Mouse (Mus musculus) embryonic facial prominence, embryonic 11.5 days (tissue): ENCODE data around the gene Gfm2. TPM values are rescaled to one million over a fixed set of nuclear protein-coding genes. Genes with fewer than 3 reads are reported as not detected.

ENCODE experiments used
- ATAC-seq: fragments of 200-750 bp; cut with Nextera tagmentation; replicated peaks from 2 replicates; pipeline ENCODE4 v1.8.0; 2017; ENCODE audit warnings: low read depth; ENCODE audit not compliant: insufficient number of reproducible peaks, low FRiP score, low TSS enrichment
- DNase-seq: peaks from one replicate; pipeline ENCODE4 v3.0.0-alpha.2; 2015; ENCODE audit warnings: low spot score
- H3K27ac ChIP-seq: fragments of 300-500 bp; sonication (generic); replicated peaks from 2 replicates; pipeline ENCODE4 v1.5.1; 2014; ENCODE audit warnings: mild to moderate bottlenecking, low read depth, low read length, control low read depth
- H3K27me3 ChIP-seq: fragments of 300-500 bp; sonication (generic); 2 replicates; pipeline ENCODE4 v1.6.1; 2014; ENCODE audit warnings: mild to moderate bottlenecking, low read length, moderate library complexity, mixed read lengths; ENCODE audit not compliant: control insufficient read depth, insufficient read depth
- H3K36me3 ChIP-seq: fragments of 300-500 bp; sonication (generic); replicated peaks from 2 replicates; pipeline ENCODE4 v1.6.1; 2014; ENCODE audit warnings: low read depth, mild to moderate bottlenecking, low read length, moderate library complexity, mixed read lengths; ENCODE audit not compliant: control insufficient read depth, insufficient read depth
- H3K4me1 ChIP-seq: fragments of 300-500 bp; sonication (generic); 2 replicates; pipeline ENCODE4 v1.6.1; 2014; ENCODE audit warnings: low read length, mixed read lengths; ENCODE audit not compliant: control insufficient read depth, insufficient read depth
- H3K4me2 ChIP-seq: fragments of 300-500 bp; sonication (generic); 2 replicates; pipeline ENCODE4 v1.6.1; 2014; ENCODE audit warnings: low read depth, mild to moderate bottlenecking, control low read depth, low read length, moderate library complexity
- H3K4me3 ChIP-seq: fragments of 300-500 bp; sonication (generic); 2 replicates; pipeline ENCODE4 v1.5.1; 2014; ENCODE audit warnings: low read depth, low read length, control low read depth
- H3K9ac ChIP-seq: fragments of 300-500 bp; sonication (generic); replicated peaks from 2 replicates; pipeline ENCODE4 v1.6.1; 2014; ENCODE audit warnings: mild to moderate bottlenecking, control low read depth, low read length
- H3K9me3 ChIP-seq: fragments of 300-500 bp; sonication (generic); replicated peaks from 2 replicates; pipeline ENCODE4 v1.6.1; 2016; ENCODE audit warnings: mild to moderate bottlenecking, low read length, inconsistent platforms, mixed read lengths; ENCODE audit not compliant: control insufficient read depth
- WGBS: fragments of 180-500 bp; shearing (Covaris S2); extraction: QIAGEN DNeasy Blood & Tissue Kit; methylation state at CpG from one replicate; pipeline ENCODE4 v1.1.7; 2014; 5-methylcytosine and 5-hydroxymethylcytosine counted together
- polyA plus RNA-seq: library from polyadenylated mRNA; unstranded; fragments of >200 nt; fragmentation: Nextera tagmentation; extraction: Ambion mirVana; gene quantifications from 2 replicates; pipeline ENCODE4 v1.2.1, GENCODE M21; 2014

Gene Gfm2
- polyA plus RNA-seq, 1 experiment from 2014 or later: 30.2 TPM

GRCm38 (mm10) chr13:97224341-97224982, 86.7 kb downstream of the Gfm2 start:
- Histone ChIP-seq H3K27ac (no peak overlapping the region), H3K4me2 (no peak overlapping the region), H3K36me3 (no peaks in the 10 kb centered on the region), H3K9ac (no peak overlapping the region), H3K27me3 (no peaks in the 10 kb centered on the region; the same call in 1 of the 2 replicates), H3K4me1 (no peaks in the 10 kb centered on the region), H3K9me3 (no peaks in the 10 kb centered on the region), H3K4me3 (no peak overlapping the region)
- 72% methylated on average over 10 of the region's 10 CpGs for WGBS
- DNase-seq: no peak
- ATAC-seq: no peak

GRCm38 (mm10) chr13:97225130-97225529, 87.4 kb downstream of the Gfm2 start:
- no peak overlapping the region for H3K4me2 ChIP-seq
- no peak overlapping the region for H3K4me3 ChIP-seq
- ATAC-seq: no peak
- no peaks in the 10 kb centered on the region; the same call in 1 of the 2 replicates for H3K27me3 ChIP-seq
- no peak overlapping the region for H3K27ac ChIP-seq
- no peaks in the 10 kb centered on the region for H3K9me3 ChIP-seq
- no peaks in the 10 kb centered on the region for H3K36me3 ChIP-seq
- WGBS: 64% methylated on average over 17 of the region's 17 CpGs
- DNase-seq: no peak
- no peaks in the 10 kb centered on the region for H3K4me1 ChIP-seq
- H3K9ac ChIP-seq: no peak overlapping the region

GRCm38 (mm10) chr13:97227795-97228194, 90.1 kb downstream of the Gfm2 start:
- DNase-seq (no peak), ATAC-seq (no peak)
- H3K4me1 ChIP-seq: no peaks in the 10 kb centered on the region
- no peaks in the 10 kb centered on the region for H3K27me3 ChIP-seq
- no peaks in the 10 kb centered on the region for H3K36me3 ChIP-seq
- WGBS: 88% methylated on average over 3 of the region's 3 CpGs
- H3K27ac ChIP-seq: no peak overlapping the region
- no peak overlapping the region for H3K9ac ChIP-seq
- no peaks in the 10 kb centered on the region for H3K9me3 ChIP-seq
- H3K4me3 ChIP-seq: no peak overlapping the region
- no peak overlapping the region for H3K4me2 ChIP-seq

- Histone ChIP-seq H3K9me3 (no peaks in the 10 kb centered on the region), H3K9ac (no peak overlapping the region), H3K4me3 (no peak overlapping the region), H3K36me3 (no peaks in the 10 kb centered on the region), H3K4me1 (no peaks in the 10 kb centered on the region), H3K4me2 (no peak overlapping the region), H3K27ac (no peak overlapping the region), H3K27me3 (no peaks in the 10 kb centered on the region)
- 69% methylated on average over 3 of the region's 3 CpGs for WGBS
- no peak for DNase-seq
- ATAC-seq: no peak
Measured at GRCm38 (mm10) chr13:97230101-97230500, 92.4 kb downstream of the Gfm2 start.

Other genes starting within 250 kb of the Gfm2 start
- 0.07 and 0.10 TPM in 2 replicates for gene Gcnt4, start 213.2 kb upstream of the Gfm2 start, polyA plus RNA-seq
- not detected in 2 replicates for gene 1700029F12Rik, start 103.6 kb upstream of the Gfm2 start, polyA plus RNA-seq
- 8.9 and 9.1 TPM in 2 replicates for gene Fam169a, start 70.7 kb upstream of the Gfm2 start, polyA plus RNA-seq
- 0.42 and 1.4 TPM in 2 replicates for gene Gm6169, start 38.7 kb upstream of the Gfm2 start, polyA plus RNA-seq
- 78.0 and 84.7 TPM in 2 replicates for gene Nsa2, start within 50 bp of the Gfm2 start, polyA plus RNA-seq
- gene Hexb, start 60.4 kb downstream of the Gfm2 start, polyA plus RNA-seq: 25.9 and 28.3 TPM in 2 replicates
- gene Enc1, start 103.2 kb downstream of the Gfm2 start, polyA plus RNA-seq: 8.3 and 10.5 TPM in 2 replicates